Mouse (Mus musculus): ENCODE measurements around the gene Cmah. TPM values are rescaled to one million over a fixed set of nuclear protein-coding genes. Genes with fewer than 3 reads are reported as not detected.

Gene Cmah
- polyA plus RNA-seq, 2 experiments from 2014 or later, result 44.0 to 44.5 TPM

DNA sequence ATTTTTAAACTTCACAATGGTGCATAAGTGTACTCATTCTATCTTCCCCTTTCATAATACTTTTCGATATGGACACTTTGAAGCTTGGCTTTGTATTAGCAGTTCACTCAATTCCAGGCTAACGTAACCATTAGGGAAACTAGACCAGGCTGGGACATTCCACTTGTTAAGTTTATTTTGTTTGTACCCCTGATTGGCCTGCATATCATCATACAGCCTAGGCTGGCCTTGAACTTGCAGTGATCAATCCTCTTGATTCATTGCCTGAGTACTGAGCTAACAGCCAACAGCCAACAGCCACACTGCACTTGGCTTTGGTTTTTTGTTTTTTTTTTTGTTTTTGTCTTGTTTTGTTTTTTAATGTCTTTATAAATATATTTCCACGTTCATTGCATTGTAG, 157.6 kb downstream of the Cmah start:
- no peak for ATAC-seq

- ATAC-seq, result no peak
These were observed 158.8 kb downstream of the Cmah start for GRCm38 (mm10) chr13:24485964-24486363.

- no peak for ATAC-seq
These were observed 159.2 kb downstream of the Cmah start for GRCm38 (mm10) chr13:24486403-24486802.

GRCm38 (mm10) chr13:24487061-24487460, 159.9 kb downstream of the Cmah start:
- ATAC-seq, result peak; percentile 95

DNA sequence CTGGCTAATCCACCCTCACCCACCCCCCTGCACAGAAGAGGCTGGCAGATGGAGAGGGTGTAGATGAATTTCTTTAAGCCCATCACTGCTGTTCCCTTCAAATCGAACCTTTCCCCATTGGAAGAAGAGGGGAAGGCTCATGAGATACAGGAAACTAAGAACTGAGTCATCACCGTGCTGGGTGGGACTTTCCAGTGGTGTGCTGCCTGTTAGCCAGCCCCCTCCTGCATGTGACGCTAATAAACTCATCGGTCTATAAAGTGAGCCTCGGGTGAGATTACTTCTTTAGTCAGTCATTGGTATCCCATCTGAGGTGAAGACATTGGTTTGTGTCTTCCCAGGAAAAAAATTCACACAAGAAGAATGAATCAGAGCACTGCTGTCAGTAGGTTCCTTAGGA, 160.3 kb downstream of the Cmah start:
- peak; percentile 76 for ATAC-seq

DNA sequence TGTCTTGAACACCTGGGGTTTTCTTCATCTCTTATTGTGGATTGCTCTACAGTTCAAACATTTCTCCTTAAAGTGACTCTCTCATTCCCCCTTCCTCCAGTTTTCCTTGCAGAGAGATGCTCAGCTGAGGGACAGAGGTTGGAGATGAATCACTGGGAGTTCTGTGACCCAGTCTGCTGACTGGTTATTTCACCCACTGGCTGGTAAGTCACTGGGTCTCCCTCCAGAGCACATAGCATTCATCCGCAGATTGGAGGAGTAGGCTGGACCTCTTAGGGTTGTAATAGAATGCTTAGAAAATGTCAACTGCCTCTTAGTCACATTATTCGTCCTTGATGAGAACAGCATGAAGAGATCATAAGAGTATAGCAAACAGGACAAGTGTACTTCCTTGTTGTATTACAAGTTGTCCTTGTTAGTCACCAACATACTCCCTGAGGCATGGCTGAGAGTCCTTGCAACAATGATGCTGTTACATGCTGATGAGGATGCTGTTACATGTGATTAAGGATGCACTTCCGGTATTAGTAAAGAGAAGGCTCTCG, 161.4 kb downstream of the Cmah start:
- no peak for ATAC-seq

DNA sequence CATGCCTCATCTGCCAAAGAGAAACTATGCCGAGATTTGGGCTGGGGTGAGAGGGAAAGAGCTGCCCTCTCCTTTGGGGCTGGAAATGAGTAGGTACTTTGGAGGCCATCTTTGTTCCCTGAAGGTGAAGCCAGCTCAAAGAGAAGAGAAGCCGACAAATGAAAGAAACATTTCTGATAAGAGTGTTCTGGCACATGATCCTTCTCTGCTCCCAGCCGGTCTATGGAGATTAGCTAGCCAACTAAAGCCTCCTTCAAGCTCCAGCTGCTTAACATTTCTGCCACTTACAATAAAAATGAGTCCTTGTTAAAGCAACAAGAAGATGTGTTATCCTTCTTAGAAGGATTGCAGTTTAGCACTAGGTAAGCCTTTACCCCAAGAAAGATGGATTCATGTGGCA, 162.3 kb downstream of the Cmah start:
- ATAC-seq, result no peak

DNA sequence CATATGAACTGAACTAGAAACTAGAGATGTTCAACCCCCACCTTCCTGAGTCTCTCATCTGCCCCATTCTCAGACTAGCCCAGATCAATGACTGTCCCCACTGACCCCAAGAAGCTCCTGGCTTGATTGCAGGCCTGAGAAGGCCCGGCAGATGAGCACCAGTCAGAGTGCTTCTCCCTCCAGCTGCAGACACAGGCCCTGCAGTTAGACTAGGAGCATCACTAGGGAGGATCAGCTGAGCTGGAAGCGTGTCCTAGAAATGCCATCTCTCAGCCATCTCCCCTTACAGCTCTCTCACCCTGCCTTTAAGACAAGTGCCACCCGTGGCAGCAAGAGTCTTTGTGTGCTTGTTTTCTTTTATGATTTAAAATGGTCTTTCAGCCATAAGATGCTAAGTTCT, 162.8 kb downstream of the Cmah start:
- ATAC-seq, result no peak

DNA sequence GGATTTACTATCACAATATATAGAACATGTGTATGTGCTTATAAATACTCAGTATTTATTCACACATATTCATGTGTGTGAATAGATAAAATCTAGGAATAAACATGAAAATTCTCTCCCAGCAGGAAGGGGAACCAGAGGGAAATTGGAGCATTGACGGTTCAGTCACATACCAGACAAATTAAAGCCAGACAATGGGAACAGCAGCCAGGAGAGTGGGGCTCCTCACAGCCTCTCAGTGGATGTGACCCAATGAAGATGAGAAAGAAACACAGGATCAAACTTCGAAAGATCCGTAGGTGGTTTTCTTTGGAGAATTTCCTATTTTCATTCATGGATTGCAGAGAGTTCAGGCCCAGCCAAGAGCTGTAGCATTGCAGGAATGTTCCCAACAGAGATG, 163.9 kb downstream of the Cmah start:
- no peak for ATAC-seq

- peak; percentile 66 for ATAC-seq
These were observed 166.6 kb downstream of the Cmah start for GRCm38 (mm10) chr13:24493784-24494183.

DNA sequence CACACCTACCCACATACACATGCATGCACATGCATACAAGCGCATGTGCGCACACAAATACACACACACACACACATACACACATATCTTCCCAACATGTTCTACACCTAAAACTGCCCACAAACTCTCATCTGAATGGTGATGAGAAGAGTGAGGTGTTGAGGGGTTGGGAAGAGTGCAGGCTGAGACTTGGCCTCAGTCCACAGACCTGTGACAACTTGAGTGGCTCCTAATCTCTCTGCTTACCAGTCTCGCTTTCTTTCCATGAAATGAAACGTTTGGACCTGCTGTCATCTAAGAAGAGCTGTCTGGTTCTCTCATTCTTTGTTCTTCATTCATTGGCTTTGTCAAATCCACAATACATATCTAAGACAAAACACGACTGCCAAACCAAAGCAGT, 169.1 kb downstream of the Cmah start:
- no peak for ATAC-seq

GRCm38 (mm10) chr13:24497001-24497400, 169.8 kb downstream of the Cmah start:
- ATAC-seq, result no peak

GRCm38 (mm10) chr13:24498342-24498741, 171.1 kb downstream of the Cmah start:
- no peak for ATAC-seq

GRCm38 (mm10) chr13:24499505-24499904, 172.3 kb downstream of the Cmah start:
- peak; percentile 70 for ATAC-seq

DNA sequence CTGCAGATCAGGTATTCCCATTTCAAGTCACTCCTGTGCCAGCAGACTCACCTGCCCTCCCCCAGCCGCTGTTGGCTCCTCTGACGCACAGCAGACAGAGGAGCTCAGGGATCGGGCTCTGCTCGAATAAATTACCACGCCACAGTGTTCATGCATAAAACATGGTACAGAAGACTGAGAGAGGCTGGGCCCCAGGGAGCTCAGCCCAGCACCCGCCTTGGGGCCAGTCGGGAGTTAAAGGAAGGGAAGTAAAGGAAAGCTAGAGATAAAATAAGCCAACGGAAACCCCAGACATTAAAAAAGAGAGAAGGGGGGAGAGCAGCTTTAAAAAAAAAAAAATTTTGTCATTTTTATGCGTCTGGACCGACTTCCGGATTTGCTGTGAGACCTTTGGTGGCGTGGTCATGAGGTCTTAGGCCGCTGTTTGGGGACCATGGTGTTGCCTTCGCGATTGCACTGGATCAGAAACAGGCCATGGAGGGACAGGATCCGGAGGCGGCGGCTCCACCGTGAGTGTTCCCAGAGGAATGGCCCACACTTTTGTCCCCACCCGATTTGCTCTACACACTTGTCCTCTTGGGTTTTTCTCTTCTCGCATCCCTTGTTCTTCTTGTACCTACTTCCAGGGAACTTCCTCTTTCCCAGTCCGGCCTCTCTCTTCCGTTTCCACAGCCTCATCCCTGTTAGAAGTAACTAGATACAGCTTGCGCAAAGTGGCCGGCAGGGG, 174.1 kb downstream of the Cmah start:
- ATAC-seq, result peak; percentile 40

DNA sequence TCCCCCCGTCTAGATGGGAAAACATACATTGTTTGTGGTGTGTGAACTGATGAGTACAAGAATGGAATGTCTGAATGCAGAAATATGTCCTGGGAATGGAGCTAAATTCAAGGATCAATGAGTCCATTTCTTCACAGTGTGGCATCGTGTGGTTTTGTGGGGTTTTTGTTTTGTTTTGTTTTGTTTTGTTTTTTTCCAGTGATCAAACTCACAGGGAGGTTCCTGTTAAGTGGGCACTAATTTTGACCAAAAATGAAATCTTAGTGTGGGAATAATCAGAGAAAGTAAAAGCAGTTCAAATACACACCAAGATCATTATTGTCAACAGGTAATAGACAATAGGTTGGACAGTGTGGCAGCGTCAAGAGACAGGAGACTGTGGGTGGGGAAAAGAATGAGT, 174.7 kb downstream of the Cmah start:
- ATAC-seq, result no peak

DNA sequence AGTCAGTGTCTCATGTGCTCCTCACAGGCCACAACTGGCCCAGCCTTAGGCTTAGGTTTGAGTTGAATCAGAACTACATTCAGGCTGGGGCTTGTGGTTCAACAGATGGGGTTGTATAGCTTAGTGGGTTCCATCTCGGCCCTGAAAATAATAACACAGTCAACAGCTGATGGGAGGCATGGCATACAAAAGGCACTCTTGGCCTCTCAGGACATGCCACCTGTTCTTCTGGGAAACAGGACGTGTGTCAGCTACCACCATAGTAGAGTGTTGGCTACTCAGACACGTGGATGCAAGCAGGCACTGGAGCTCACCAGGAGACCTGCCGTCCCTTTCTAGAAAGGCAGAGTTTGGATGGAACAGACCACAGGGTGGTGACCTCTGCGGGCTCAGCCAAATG, 178.6 kb downstream of the Cmah start:
- ATAC-seq, result no peak

GRCm38 (mm10) chr13:24507156-24507555, 180.0 kb downstream of the Cmah start:
- no peak for ATAC-seq

- no peak for ATAC-seq
These were observed 181.7 kb downstream of the Cmah start for GRCm38 (mm10) chr13:24508917-24509316.

GRCm38 (mm10) chr13:24511367-24511766, 184.2 kb downstream of the Cmah start:
- ATAC-seq, result no peak

GRCm38 (mm10) chr13:24511932-24512520, 184.8 kb downstream of the Cmah start:
- ATAC-seq, result no peak

GRCm38 (mm10) chr13:24513717-24514116, 186.5 kb downstream of the Cmah start:
- peak; percentile 73 for ATAC-seq

DNA sequence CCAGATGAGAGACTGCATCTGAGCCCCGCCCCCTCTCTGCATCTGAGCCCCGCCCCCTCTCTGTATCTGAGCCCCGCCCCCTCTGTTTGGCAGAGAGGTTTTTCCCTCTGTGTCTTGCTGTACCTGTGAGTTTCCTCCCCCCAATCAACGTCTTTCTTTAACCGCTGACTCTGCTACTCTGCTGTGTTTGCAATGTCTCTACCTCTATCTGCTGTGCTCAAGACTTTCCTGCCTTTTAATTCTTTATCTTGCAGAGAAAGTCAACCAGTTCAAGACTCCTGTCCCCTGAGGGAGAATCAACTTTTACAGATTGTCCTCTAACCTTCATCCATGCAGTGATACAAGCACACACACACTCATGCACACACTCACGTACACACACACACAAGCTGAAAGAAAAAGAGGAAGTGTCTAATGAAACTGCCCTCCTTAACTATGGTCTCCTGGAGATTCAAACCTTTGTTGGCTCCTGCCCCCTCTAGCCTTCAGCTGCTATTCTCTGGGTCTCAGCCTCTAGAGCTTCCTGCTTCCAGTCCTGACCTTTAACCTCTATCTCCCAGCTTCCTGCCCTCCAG, 188.0 kb downstream of the Cmah start:
- ATAC-seq, result peak; percentile 71

DNA sequence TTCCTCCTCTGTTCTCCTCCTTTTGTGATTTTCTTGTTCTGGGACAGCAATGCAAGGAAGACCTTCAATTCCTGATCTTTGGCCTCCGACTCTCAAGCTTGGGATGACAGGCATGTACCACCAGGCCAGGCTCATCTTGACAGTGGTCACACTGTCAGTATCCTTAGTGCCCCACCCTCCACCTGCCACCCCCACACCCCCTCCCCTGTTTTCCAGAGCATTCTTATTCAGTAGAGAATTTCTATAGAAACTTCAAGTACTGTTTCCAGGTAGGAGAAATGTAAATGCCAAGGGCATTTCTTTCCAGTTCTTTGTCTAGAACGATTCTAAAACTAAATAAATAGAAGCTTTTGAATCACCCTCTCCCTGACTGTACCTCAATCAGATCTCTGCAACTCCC, 190.6 kb downstream of the Cmah start:
- no peak for ATAC-seq
